Mouse (Mus musculus) left cerebral cortex, adult 11 months (tissue): ENCODE results near the gene Sf1.

Experiments used
- DNase-seq: peaks from one replicate; pipeline ENCODE4 v3.0.0; 2022; ENCODE audit warnings: low spot score

The Sf1 gene

DNA sequence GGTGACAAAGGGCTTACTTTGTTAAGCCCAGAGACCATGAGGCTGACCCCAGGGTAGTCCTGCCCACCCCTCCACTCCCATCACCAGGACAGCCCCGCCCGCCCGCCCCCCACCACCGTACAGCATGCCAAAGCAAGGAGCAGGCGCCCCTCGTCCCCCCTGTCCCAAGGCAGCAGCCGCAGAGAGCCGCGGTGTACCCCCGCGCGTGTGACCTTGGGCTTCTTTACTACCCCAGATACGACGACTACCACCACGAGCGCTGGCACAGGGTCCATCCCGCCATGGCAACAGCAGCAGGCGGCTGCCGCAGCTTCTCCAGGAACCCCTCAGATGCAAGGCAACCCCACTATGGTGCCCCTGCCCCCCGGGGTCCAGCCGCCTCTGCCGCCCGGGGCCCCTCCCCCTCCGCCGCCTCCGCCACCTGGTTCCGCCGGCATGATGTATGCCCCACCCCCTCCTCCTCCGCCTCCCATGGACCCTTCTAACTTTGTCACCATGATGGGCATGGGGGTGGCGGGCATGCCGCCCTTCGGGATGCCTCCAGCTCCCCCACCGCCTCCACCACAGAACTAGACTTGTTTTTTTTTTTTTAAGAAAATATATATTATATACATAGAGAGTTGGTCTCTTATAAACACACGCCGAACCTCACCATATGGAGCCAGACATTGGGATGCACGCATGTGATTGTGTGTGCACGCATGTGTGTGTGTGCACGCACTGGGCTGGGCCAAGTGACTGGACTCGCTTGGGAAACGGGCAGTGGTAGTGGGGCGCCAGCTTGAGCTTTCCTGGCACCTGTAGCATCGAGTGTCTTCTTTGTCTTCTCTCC, 12.1 kb downstream of the Sf1 start:
- no peak for DNase-seq

DNA sequence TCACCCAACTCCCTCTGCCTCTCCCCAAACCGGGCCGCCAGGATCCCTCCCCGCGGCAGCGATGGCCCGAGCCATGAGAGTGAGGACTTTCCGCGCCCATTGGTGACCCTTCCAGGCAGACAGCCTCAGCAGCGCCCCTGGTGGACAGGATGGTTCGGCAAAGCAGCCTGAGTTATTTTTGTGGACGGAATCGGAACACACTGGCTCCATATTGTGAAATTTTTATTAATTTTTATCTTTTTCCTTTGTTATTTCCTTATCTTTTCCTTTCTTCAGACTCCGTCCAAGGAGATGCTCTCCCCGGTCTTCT, 12.7 kb downstream of the Sf1 start:
- DNase-seq = no peak

DNA sequence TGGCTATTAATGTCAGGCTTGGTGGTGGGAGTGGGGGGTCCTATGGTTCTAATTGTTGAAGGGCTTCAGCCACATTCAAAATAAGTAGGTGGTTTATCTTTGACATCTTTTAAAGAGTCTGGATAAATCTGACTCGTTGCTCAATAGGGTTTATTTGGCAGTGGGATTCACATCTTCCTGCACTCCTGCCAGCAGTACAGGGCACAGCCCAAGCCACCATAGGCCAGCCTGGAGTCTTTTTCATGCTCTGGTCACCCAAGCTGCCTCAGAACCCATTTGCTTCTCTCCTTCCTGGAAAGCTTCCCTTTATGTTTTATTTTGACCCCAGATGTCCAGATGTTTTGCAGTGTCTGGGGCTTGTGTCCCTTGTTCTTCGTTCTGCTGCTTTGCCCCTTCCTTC, 13.2 kb downstream of the Sf1 start:
- no peak for DNase-seq

DNA sequence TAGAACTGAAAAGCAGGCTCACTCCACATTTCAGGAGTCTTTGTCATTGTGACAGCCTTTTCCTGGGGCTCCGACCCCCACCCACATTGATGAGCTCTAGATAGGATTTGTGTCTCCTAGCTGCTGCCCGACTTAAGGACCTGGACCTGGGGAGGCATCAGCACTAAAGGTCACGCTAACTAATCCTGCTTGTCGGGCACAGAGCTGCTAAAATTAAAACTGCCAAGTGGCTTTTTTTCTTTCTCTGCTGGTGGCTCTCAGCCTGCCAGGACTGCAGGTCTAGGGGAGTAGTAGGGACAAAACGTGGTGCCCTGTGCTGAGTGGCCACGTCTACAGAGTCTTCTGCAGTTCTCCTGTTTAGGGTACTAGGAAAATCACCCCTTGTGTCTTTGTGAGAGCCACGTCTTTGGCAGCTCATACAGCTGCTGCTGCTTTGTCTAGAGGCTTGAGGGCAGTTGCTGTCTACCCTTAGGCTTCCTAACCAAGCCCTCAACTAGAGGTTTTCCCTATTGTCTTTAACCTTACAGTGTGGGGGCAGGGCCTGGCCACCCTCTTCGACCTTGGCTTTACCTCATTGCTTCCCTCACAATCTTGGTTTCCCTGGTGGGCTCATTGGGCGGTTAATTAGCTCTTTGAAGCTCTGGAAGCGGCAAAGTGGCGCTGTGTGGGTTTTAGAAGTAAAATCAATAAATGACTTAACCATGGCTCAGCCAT, 14.0 kb downstream of the Sf1 start:
- no peak for DNase-seq

DNA sequence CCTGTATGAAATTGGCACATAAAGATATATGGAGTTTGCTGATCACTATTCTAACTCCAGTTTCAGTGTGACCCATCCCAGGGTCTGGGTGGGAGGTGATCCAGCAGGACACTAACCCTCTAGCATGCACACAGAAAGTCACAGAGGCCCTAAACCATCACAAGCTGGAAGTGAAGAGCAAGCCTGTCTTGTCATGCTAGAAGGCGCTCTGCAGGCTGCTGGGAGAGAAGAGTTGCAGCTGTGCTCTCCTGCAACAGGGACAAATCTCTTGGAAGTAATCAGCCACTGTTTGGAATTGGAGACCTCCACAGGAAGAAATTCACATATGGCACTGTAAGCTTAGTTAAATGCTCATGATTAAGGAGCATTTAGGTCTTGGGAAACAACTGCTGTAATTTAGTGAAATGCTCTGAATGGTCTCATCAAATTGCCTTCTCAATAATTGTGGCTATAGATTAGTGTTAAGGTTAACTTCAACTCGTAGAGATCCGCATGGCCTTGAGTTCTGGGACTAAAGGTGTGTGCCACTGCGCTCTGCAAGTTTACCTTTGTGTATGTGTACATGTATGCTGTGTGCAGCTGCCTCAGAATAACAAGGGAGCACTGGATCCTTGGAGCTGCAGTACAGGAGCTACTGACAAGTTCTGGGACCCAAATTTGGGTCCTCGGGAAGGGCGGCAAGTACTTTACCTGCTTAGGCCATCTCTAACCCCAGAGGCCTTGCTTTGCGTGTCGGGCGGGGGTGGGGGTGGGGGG, 17.1 kb downstream of the Sf1 start:
- no peak for DNase-seq

DNA sequence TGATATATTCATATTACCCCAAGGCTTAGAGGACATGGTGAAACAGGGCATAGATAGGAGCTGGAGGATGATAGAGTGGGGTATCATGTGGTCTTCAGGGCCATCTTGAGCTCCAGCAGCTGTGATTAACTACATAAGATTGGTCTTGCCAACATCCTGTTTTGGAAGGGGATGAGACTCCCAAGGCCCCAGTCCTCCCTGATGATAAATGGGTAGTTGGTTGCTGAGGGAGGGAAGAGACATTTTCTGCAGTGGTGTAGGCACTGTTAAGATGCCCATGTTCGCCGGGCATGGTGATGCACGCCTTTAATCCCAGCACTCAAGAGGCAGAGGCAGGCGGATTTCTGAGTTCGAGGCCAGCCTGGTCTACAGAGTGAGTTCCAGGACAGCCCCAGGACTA, 17.7 kb downstream of the Sf1 start:
- no peak for DNase-seq

DNA sequence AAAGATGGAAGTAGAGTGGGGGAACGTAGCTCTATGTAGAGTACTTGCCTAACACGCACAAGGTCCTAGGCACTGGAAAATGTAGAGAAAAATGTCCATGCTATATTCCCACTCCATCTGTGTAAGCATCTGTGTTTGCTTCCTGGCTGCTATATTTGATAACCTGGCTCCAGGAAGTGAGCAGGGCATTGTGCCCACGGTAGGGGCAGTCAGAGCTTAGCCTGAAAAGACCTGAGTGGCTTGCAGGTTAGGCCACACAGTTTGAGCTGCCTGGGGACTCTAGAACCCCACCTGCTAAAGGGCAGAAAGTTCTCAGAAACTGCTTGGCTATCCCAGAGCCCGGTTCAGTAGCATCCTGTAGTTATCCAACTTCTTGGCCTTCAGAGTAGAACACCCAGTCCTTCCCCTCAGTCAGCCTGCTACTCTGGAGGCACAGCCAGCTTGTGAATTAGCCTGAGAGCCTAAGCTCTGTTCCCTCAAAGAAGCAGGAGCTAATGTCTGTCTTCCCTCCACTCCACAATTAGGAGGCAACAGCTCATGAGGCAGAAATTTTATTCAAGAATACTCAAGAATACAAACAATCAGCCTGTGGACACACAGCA, 18.9 kb downstream of the Sf1 start:
- DNase-seq = no peak

DNA sequence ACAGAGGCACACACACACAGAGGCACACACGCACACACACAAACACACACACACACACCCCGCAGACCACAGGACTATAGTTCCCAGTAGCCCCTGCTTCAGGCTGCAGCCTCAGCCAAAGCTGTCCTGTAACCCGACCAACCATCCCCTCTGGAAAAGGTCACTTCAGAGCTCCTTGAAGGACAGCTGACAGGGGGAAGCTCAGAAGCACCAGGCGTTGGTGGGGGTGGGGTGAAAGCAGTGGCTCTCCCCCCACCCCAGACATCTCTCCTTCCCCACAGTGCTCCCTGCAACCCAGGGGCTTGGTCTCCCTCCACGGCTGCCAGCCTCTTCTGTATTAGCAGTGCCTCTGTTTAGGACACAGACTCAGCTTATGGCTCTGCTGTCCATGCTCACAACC, 20.0 kb downstream of the Sf1 start:
- no peak for DNase-seq

DNA sequence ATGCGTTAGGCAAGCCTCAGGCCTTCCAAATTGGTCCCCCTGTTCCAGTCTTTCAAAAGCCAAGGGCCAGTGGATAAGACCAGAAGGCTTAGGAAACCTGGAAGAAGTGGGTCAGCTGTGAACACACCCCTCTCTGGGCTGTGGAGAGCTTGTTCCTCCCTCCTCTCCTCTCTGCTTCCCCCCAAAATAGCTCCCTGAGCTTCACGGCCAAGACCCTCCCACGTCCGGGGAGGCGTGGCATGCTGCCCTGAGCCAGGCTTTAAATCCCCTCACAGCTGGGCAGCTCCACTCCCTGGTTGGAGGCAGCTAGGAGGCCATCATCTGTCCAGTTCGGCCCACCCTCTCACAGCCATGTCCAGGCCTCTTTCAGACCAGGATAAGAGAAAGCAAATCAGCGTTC, 20.6 kb downstream of the Sf1 start, which contains the start of gene Pygm:
Pygm (plus strand) TSS at position 272 of the 400 bp plus-strand sequence.
- no peak for DNase-seq

DNA sequence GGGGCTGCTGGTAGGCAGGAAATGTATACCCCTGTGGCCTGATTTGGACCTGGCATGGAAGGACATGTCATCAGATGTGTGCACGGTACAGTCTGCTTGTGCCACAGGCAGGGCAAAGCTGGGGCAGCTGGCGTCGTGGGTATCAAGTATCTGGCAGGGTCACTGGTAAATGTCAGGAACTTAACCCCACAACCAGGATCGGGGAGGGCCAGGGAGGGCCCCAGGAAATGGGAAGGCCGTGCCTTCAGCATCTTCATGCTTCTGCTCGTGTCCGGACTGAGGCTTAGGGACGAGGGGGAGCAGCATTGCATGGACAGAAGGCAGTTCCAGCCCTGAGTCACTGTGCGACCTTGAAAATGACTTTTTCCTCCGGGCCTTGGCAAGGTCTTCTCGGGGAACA, 21.5 kb downstream of the Sf1 start:
- no peak for DNase-seq

DNA sequence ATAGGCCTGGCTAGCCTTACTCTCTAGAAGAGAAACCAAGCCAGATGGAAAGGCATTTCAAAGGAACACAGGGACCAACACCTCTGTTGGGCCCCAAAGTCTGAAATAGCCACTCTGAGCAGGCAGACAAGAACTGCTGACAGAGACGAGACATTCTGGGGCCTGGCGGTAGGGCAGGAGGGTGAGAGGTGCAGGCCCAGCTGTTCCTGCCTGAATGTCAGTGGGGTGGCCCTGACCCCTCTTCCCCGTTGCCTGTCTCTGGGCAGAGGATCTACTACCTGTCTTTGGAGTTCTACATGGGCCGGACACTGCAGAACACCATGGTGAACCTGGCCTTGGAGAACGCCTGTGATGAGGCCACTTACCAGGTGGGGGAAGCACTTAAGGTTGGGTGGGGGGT, 21.9 kb downstream of the Sf1 start:
- DNase-seq = no peak

DNA sequence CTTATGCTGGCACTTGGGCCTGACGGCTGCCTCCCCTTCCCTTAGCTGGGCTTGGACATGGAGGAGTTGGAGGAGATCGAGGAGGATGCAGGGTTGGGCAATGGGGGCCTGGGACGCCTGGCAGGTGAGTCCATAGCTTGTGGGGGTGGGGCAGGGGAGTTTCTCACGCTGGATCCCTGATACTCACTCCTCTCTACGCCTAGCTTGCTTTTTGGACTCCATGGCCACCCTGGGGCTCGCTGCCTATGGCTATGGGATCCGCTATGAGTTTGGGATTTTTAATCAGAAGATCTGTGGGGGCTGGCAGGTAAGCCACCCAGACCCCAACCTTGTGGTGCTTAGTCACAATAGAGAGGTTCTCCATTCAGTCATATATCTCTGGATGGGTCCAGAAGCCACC, 22.3 kb downstream of the Sf1 start:
- no peak for DNase-seq

DNA sequence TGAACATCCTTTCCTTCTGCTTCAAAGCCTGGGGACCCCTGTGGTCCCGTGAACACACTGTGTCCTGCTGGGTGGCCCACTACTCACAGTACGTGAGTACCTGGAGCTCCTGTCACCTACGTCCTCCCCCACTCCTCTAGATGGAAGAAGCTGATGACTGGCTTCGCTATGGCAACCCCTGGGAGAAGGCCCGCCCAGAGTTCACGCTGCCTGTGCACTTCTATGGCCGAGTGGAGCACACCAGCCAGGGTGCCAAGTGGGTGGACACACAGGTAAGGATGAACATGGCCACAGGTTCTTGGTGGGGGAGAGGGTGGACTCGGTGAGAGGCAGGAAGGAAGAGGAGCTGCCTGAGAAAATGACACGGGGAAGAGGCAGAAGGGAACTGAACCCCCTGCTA, 22.7 kb downstream of the Sf1 start:
- DNase-seq = no peak

DNA sequence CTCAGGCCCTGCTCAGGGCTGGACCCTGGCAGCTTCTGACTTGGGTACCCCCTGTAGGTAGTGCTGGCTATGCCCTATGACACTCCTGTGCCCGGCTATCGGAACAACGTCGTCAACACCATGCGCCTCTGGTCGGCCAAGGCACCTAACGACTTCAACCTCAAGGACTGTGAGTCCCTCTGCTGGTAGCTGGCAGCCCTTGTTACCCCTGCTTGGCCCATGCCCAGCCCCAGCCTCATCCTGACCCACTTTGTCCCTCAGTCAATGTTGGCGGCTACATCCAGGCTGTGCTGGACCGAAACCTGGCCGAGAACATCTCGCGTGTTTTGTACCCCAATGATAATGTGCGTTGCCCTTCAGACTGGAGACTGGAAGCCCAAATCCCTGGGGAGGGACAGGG, 24.5 kb downstream of the Sf1 start:
- no peak for DNase-seq

DNA sequence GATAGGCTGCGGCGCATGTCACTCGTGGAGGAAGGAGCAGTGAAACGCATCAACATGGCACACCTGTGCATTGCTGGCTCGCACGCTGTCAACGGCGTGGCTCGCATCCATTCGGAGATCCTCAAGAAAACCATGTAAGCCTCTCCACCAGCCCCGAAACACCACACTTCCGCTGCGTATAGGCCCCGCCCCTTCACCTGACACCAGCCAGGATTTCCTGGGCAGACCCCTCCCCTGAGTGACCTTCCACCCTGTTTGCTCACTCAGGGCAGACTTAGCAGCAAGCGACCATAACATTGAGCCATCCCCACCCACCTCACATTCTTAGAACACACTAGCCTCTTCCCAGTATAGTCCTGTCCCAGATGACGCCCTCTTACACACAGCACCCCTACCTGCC, 26.3 kb downstream of the Sf1 start:
- DNase-seq = no peak

DNA sequence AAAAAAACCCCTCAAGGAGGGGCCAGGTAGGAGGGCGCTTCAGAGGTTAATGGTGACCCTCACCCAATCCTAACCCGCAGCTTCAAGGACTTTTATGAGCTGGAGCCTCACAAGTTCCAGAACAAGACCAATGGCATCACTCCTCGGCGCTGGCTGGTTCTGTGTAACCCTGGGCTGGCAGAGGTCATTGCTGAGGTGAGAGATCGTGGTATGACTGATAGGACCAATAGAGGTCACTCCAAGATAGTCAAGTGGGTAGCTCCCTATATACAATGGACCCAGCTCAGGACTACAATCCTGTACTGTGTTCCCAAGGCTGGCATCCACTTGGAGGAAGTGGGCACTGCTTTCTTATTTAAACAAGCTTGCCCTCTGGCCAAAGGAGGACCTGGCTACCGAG, 26.8 kb downstream of the Sf1 start:
- no peak for DNase-seq

DNA sequence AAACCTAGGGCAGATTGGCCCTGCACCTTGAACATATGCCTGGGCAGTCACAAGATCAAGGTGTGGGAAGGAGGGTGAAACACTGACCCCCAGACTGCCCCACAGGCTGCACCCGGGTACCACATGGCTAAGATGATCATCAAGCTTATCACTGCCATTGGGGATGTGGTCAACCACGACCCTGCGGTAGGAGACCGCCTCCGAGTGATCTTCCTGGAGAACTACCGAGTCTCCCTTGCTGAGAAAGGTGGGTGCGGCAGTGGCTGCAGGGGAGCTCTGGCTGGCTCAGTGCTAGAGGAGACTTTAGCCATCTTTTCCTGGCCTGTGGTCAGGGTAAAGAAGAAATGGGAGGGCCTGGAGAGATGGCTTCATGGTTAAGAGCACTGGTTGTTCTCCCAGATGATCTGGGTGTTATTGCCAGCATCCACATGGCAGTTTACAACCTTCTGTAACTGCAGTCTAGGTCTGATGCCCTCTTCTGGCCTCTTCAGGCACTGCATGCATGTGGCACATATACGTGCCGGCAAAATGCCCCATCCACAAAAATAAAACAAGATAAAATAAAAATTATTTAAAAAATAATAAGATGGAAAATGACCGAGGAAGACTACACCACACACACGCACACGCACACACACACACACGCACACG, 29.4 kb downstream of the Sf1 start:
- DNase-seq = no peak

DNA sequence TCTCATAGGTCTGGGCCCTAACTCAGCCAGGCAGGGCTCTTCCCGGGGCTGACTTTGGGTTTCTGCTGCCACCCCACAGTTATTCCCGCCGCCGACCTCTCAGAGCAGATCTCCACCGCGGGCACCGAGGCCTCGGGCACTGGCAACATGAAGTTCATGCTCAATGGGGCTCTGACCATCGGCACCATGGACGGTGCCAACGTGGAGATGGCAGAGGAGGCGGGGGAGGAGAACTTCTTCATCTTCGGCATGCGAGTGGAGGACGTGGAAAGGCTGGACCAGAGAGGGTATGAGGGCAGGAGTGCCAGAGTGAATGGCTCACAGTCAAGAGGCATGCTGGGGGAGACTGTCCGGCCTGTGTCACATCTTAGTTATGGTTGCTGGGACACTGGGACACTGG, 30.1 kb downstream of the Sf1 start:
- DNase-seq = no peak

DNA sequence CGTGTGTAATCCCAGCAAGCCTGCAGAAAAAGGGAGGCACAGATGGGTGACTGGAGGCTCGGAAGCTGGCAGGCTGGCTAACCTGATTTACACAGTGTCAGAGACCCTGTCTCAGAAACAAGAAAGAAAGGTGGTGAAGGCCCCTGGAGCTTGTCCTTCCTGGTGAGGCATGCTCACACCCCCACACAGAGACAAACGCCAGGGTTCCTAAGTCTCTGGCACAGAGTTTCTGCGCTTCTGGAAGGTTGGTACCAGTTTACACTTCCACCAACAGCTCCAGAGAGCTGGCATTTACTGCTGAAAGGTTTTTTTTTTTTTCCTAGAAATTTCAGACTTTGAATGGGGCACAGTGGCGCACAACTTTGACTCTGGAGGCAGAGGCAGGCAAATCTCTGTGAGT, 32.7 kb downstream of the Sf1 start:
- DNase-seq = no peak

DNA sequence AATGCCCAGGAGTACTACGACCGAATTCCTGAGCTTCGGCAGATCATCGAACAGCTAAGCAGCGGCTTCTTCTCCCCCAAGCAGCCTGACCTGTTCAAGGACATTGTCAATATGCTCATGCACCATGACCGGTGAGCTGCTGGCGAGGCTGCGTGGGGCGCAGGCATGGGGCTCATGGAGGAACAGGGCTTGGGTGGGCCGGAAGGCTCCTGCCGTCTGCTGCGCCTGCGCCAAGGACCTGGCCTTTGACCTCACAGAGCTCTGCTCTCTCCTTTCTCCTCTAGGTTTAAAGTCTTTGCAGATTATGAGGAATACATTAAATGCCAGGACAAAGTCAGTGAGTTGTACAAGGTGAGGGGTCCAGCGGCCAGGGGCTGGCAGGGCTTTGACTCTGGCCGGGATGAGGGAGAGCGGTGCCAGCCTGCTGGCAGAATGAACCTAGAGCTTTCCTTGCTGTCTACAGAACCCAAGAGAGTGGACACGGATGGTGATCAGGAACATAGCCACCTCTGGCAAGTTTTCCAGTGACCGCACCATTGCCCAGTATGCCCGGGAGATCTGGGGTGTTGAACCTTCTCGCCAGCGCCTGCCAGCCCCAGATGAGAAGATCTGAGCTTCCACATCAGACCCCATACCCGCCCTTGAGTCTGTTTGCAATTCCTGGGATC, 34.2 kb downstream of the Sf1 start:
- no peak for DNase-seq

DNA sequence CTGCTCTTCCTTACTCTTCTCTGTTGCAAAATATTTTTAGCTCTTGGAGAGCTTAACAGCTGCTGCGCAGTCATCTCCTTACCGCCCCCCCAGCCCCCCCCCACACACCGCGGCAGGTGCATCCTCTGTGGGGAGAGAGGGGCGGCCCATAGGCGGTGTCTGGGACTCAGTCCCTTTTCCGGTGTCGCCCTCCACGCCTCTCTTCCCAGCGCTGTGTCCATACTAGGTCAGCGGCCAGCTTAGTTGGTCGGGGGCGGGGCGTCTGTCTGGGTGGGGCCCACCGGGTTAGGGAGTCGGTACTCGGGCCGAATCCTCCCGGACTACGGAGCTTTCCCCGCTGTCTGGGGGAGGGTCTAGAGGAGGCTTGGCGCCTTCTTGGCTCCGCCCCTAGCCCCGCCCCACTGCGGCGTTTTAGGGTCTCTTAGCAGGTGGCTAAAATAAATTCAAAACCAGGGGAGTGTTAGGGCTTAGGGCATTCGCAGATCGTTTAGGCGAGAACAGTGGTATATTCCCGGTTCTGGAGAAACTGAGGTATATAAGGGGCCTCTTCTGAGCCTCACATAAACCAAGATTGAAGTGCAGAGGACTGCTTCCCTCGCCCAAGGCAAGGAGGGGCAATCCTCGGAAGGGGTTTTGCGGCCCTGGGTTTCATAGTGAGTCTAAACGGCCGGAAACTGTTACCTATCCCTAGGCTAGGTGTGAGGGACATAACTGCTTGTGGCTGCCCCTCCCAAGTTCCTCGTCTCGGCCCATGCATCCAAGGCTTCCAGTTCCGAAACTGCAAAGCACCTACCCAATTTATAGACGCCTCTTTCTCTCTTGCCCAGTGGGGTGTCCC, 35.2 kb downstream of the Sf1 start:
- DNase-seq = no peak
